Comparison of ENCODE assay signal across 14 mouse cellular contexts in the genomic region with DNA sequence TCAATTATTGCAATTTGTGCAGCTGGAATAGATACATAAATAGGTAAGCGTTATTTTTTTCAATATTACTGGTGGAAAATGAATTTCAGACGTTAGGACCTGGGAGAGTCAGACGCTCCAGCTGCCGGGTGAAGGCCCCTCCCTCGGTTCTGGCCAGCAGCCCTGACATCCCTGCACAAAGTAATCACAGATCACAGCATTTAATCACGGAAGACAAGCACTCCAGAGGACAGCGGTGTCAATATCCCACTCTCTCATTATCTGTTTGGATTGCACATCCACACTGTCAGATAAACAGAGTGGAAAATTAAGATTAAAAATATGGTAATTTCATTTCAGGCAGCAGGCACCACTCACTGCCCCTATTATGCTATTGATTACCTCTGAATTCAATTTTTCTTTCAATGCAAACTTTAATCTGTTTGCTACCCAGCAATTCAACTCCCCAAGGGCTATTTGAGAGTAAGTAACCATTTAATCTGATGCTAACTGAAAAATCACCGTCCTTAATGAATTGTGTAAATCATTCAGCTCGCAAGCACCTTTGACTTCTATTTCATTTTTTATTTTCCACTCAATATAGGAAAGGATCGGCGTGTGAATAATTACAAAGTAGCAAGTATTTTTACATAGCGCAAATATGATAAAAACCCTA.
DNase-seq lines count a peak whose midpoint lies in the region; ATAC-seq lines count a peak whose summit lies in the region.
"Had no signal": no experiment of that assay in that cellular context is flagged by ENCODE, and none has a peak within 500 bp of the region (broad histone marks: within the 10 kb centered on the region; RNA-seq: fewer than 3 reads in every experiment).

No protein-coding gene starts in this region.

- no peak overlapping the region for H3K27ac ChIP-seq in heart, embryonic 10.5 days
- H3K27ac ChIP-seq in forebrain, embryonic 14.5 days (ENCODE audit: low read depth, low read length) = no peak overlapping the region
- H3K27ac ChIP-seq in midbrain, embryonic 12.5 days (replicated peaks) = no peak overlapping the region
- H3K27ac ChIP-seq in neural tube, embryonic 15.5 days (replicated peaks) = no peak overlapping the region
- H3K27ac ChIP-seq: embryonic facial prominence, embryonic 12.5 days had no signal

- H3K9me3 ChIP-seq in heart, embryonic 10.5 days = no peaks in the 10 kb centered on the region
- H3K9me3 ChIP-seq in forebrain, embryonic 14.5 days (replicated peaks; ENCODE audit: control insufficient read depth, low read length) = no peaks in the 10 kb centered on the region
- H3K9me3 ChIP-seq in midbrain, embryonic 12.5 days = no peaks in the 10 kb centered on the region
- no peaks in the 10 kb centered on the region for H3K9me3 ChIP-seq in neural tube, embryonic 15.5 days (replicated peaks)
- H3K9me3 ChIP-seq: embryonic facial prominence, embryonic 12.5 days had no signal

- H3K9ac ChIP-seq in forebrain, embryonic 14.5 days (ENCODE audit: low read length) = no peak overlapping the region
- no peak overlapping the region for H3K9ac ChIP-seq in midbrain, embryonic 12.5 days (replicated peaks)
- H3K9ac ChIP-seq in neural tube, embryonic 15.5 days (replicated peaks) = no peak overlapping the region
- H3K9ac ChIP-seq: liver, postnatal 0 days had no signal

- no peak overlapping the region for H3K4me2 ChIP-seq in forebrain, embryonic 14.5 days (ENCODE audit: low read length)
- peak overlapping the region; percentile 41 for H3K4me2 ChIP-seq in midbrain, embryonic 12.5 days (replicated peaks)
- 0 out of 2 replicates have a peak overlapping the region, but pooled peaks have one; percentile 13 for H3K4me2 ChIP-seq in neural tube, embryonic 15.5 days

- no peaks in the 10 kb centered on the region for H3K36me3 ChIP-seq in heart, embryonic 10.5 days
- no peaks in the 10 kb centered on the region for H3K36me3 ChIP-seq in forebrain, embryonic 14.5 days (ENCODE audit: control insufficient read depth, insufficient read depth, low read length)
- H3K36me3 ChIP-seq in midbrain, embryonic 12.5 days = no peaks in the 10 kb centered on the region
- no peaks in the 10 kb centered on the region for H3K36me3 ChIP-seq in neural tube, embryonic 15.5 days
- H3K36me3 ChIP-seq: embryonic facial prominence, embryonic 12.5 days had no signal

- peak; percentile 63 for DNase-seq in heart, adult 11 months
- DNase-seq in heart, embryonic 10.5 days (ENCODE audit: low spot score) = no peak
- peak; percentile 34 for DNase-seq in forebrain, embryonic 14.5 days (ENCODE audit: low spot score)
- DNase-seq in layer of hippocampus, adult 9-11 months = no peak
- no peak for DNase-seq in cerebellum, adult 9-11 months
- DNase-seq: gastrocnemius, postnatal 14 days; heart, postnatal 36 days; kidney, postnatal 10 days; liver, postnatal 0 days; right cerebral cortex, postnatal 14 days had no signal

- no peak for ATAC-seq in forebrain, embryonic 14.5 days
- peak; percentile 57 for ATAC-seq in midbrain, embryonic 12.5 days (ENCODE audit: low FRiP score, low read depth)
- ATAC-seq in neural tube, embryonic 15.5 days (ENCODE audit: low FRiP score) = no peak
- ATAC-seq: intestine, postnatal 0 days; liver, postnatal 0 days had no signal

- 33% methylated on average over 12 of the region's 12 CpGs for WGBS in heart, embryonic 10.5 days
- 13% methylated on average over 12 of the region's 12 CpGs for WGBS in forebrain, embryonic 14.5 days
- WGBS in midbrain, embryonic 12.5 days = 8% methylated on average over 12 of the region's 12 CpGs
- WGBS in neural tube, embryonic 15.5 days = 11% methylated on average over 12 of the region's 12 CpGs

- no peak overlapping the region for H3K4me3 ChIP-seq in heart, embryonic 10.5 days
- no peak overlapping the region for H3K4me3 ChIP-seq in forebrain, embryonic 14.5 days (ENCODE audit: low read depth, low read length)
- H3K4me3 ChIP-seq in midbrain, embryonic 12.5 days = no peak overlapping the region
- H3K4me3 ChIP-seq in neural tube, embryonic 15.5 days (replicated peaks) = no peak overlapping the region

- no peaks in the 10 kb centered on the region; the same call in none of the 2 replicates for H3K4me1 ChIP-seq in heart, embryonic 10.5 days
- H3K4me1 ChIP-seq in forebrain, embryonic 14.5 days (ENCODE audit: control insufficient read depth, insufficient read depth, low read length) = peaks cover 7% of the 10 kb centered on the region; the same call in 1 of the 2 replicates
- peaks cover 32% of the 10 kb centered on the region; the same call in 1 of the 2 replicates for H3K4me1 ChIP-seq in midbrain, embryonic 12.5 days
- H3K4me1 ChIP-seq in neural tube, embryonic 15.5 days = peaks cover 18% of the 10 kb centered on the region

- H3K27me3 ChIP-seq in heart, embryonic 10.5 days (ENCODE audit: insufficient read depth, poor library complexity, severe bottlenecking) = peaks cover 63% of the 10 kb centered on the region
- H3K27me3 ChIP-seq in forebrain, embryonic 14.5 days (replicated peaks; ENCODE audit: control insufficient read depth, insufficient read depth, low read length) = peaks cover 36% of the 10 kb centered on the region
- peaks cover 66% of the 10 kb centered on the region for H3K27me3 ChIP-seq in midbrain, embryonic 12.5 days
- H3K27me3 ChIP-seq in neural tube, embryonic 15.5 days (replicated peaks) = peaks cover 36% of the 10 kb centered on the region

Comparison
In these comparisons a context has a peak if more than half of its experiments do, and no peak if none do; other contexts are left out.
1. DNase-seq: peak in heart, adult 11 months (single experiment) and forebrain, embryonic 14.5 days (single experiment); none in heart, embryonic 10.5 days (single experiment), layer of hippocampus, adult 9-11 months (single experiment) and cerebellum, adult 9-11 months (single experiment).